Comparison of ENCODE assay signal across 28 mouse cellular contexts in genomic region chr14:28023199-28023598, GRCm38 (mm10).
DNase-seq lines count a peak whose midpoint lies in the region; ATAC-seq lines count a peak whose summit lies in the region.
"Had no signal": no experiment of that assay in that cellular context is flagged by ENCODE, and none has a peak within 500 bp of the region (broad histone marks: within the 10 kb centered on the region; RNA-seq: fewer than 3 reads in every experiment).

No protein-coding gene starts in this region.

- no peak overlapping the region for H3K27ac ChIP-seq in forebrain, embryonic 13.5 days
- H3K27ac ChIP-seq in forebrain, embryonic 11.5 days (ENCODE audit: low read depth, low read length): no peak overlapping the region
- H3K27ac ChIP-seq: embryonic facial prominence, embryonic 12.5 days; heart, embryonic 15.5 days; liver, embryonic 14.5 days; midbrain, embryonic 10.5 days; neural tube, embryonic 12.5 days had no signal

- 53% methylated on average over 6 of the region's 6 CpGs for WGBS in forebrain, embryonic 13.5 days
- WGBS in forebrain, embryonic 11.5 days: 88% methylated on average over 6 of the region's 6 CpGs

- ATAC-seq in forebrain, embryonic 13.5 days: peak; percentile 45; the same call in 1 of the 2 replicates
- no peak for ATAC-seq in forebrain, embryonic 11.5 days (replicated peaks; ENCODE audit: low FRiP score)
- ATAC-seq: activated CD4-positive, CD25-positive, alpha-beta regulatory T cell, adult 4 months; CD4-positive, CD25-positive, alpha-beta regulatory T cell, adult 4 months; intestine, embryonic 16.5 days had no signal

- DNase-seq in forebrain, embryonic 11.5 days (ENCODE audit: low spot score): no peak
- peak; percentile 53 for DNase-seq in left cerebral cortex, postnatal 4 days
- DNase-seq in left cerebral cortex, adult 11 months (ENCODE audit: low spot score): no peak
- DNase-seq in brain, adult 2 months (ENCODE audit: low read depth, low spot score): peak; percentile 24
- DNase-seq in cerebellum, adult 9-11 months: peak; percentile 10
- DNase-seq in urinary bladder, postnatal 25 days (ENCODE audit: low spot score): no peak
- no peak for DNase-seq in c-Kit-positive CD71-positive TER-119-positive erythroid progenitor cells, embryonic 14.5 days (ENCODE audit: low spot score)
- DNase-seq: adrenal gland, adult 8-10 months; embryo, embryonic 11 days; kidney, adult 8-10 months; kidney, postnatal 10 days; layer of hippocampus, postnatal 36 days; liver; lung, adult 2 months; lung, postnatal 14 days; right cerebral cortex, adult 18-20 months; thymus, adult 2 months; thymus, postnatal 36 days had no signal

- no peak overlapping the region for H3K4me3 ChIP-seq in forebrain, embryonic 13.5 days
- H3K4me3 ChIP-seq in forebrain, embryonic 11.5 days (ENCODE audit: low read depth, low read length): no peak overlapping the region
- H3K4me3 ChIP-seq: embryonic facial prominence, embryonic 12.5 days; heart, embryonic 15.5 days; midbrain, embryonic 10.5 days; myocyte; neural tube, embryonic 12.5 days had no signal

- H3K27me3 ChIP-seq in forebrain, embryonic 13.5 days: no peaks in the 10 kb centered on the region
- H3K27me3 ChIP-seq in forebrain, embryonic 11.5 days (ENCODE audit: control insufficient read depth, insufficient read depth, low read length): no peaks in the 10 kb centered on the region
- H3K27me3 ChIP-seq: embryonic facial prominence, embryonic 12.5 days; heart, embryonic 15.5 days; neural tube, embryonic 12.5 days had no signal

- no peaks in the 10 kb centered on the region for H3K36me3 ChIP-seq in forebrain, embryonic 13.5 days (ENCODE audit: poor library complexity, severe bottlenecking)
- no peaks in the 10 kb centered on the region for H3K36me3 ChIP-seq in forebrain, embryonic 11.5 days (ENCODE audit: control insufficient read depth, insufficient read depth, low read length)
- H3K36me3 ChIP-seq: embryonic facial prominence, embryonic 12.5 days; heart, embryonic 15.5 days; midbrain, embryonic 10.5 days; neural tube, embryonic 12.5 days had no signal

- H3K9ac ChIP-seq in forebrain, embryonic 13.5 days: no peak overlapping the region
- no peak overlapping the region for H3K9ac ChIP-seq in forebrain, embryonic 11.5 days (ENCODE audit: low read length)
- H3K9ac ChIP-seq: embryonic facial prominence, embryonic 12.5 days; heart, embryonic 15.5 days; liver, embryonic 14.5 days; neural tube, embryonic 12.5 days had no signal

- H3K4me1 ChIP-seq in forebrain, embryonic 13.5 days: peaks cover 9% of the 10 kb centered on the region; the same call in 1 of the 2 replicates
- no peaks in the 10 kb centered on the region for H3K4me1 ChIP-seq in forebrain, embryonic 11.5 days (replicated peaks; ENCODE audit: control insufficient read depth, insufficient read depth, low read length)
- H3K4me1 ChIP-seq: embryonic facial prominence, embryonic 12.5 days; heart, embryonic 15.5 days; neural tube, embryonic 12.5 days had no signal

- H3K9me3 ChIP-seq in forebrain, embryonic 13.5 days (replicated peaks): no peaks in the 10 kb centered on the region
- no peaks in the 10 kb centered on the region for H3K9me3 ChIP-seq in forebrain, embryonic 11.5 days (ENCODE audit: control insufficient read depth, low read length)
- H3K9me3 ChIP-seq: embryonic facial prominence, embryonic 12.5 days; heart, embryonic 15.5 days; midbrain, embryonic 10.5 days; neural tube, embryonic 12.5 days had no signal

- intact Hi-C loops in left cerebral cortex, postnatal 4 days (cut with DNase I): no loop called here

- no peak overlapping the region for H3K4me2 ChIP-seq in forebrain, embryonic 13.5 days
- H3K4me2 ChIP-seq in forebrain, embryonic 11.5 days (ENCODE audit: low read depth, low read length, severe bottlenecking): no peak overlapping the region
- H3K4me2 ChIP-seq: embryonic facial prominence, embryonic 12.5 days; heart, embryonic 15.5 days; neural tube, embryonic 12.5 days had no signal

Comparison
In these comparisons a context has a peak if more than half of its experiments do, and no peak if none do; other contexts are left out.
1. DNase-seq: peak in left cerebral cortex, postnatal 4 days (single experiment), brain, adult 2 months (single experiment) and cerebellum, adult 9-11 months (single experiment); none in forebrain, embryonic 11.5 days (single experiment), left cerebral cortex, adult 11 months (single experiment), urinary bladder, postnatal 25 days (single experiment) and c-Kit-positive CD71-positive TER-119-positive erythroid progenitor cells, embryonic 14.5 days (single experiment).